Mouse (Mus musculus) midbrain, embryonic 14.5 days (tissue): ENCODE measurements around the gene Ucma. TPM values are rescaled to one million over a fixed set of nuclear protein-coding genes. Genes with fewer than 3 reads are reported as not detected.
"Not testable (repeated sequence)": the region's sequence is repeated elsewhere in the genome, so short reads cannot be mapped to it uniquely, and the experiment has no call there.

Source experiments
- ATAC-seq: fragments of 200-750 bp; cut with Nextera tagmentation; 2 replicates; pipeline ENCODE4 v1.8.0; 2017; ENCODE audit warnings: moderate number of reproducible peaks, moderate library complexity; ENCODE audit not compliant: low FRiP score, low TSS enrichment
- DNase-seq: peaks from one replicate; pipeline ENCODE4 v3.0.0-alpha.2; 2015
- H3K27ac ChIP-seq: fragments of 300-500 bp; sonication (generic); replicated peaks from 2 replicates; pipeline ENCODE4 v1.5.1; 2014; ENCODE audit warnings: mild to moderate bottlenecking, low read depth, low read length, moderate library complexity
- H3K27me3 ChIP-seq: fragments of 300-500 bp; sonication (generic); 2 replicates; pipeline ENCODE4 v1.6.1; 2014; ENCODE audit warnings: low read length, control low read depth, mixed read lengths; ENCODE audit not compliant: control insufficient read depth, insufficient read depth
- H3K36me3 ChIP-seq: fragments of 300-500 bp; sonication (generic); 2 replicates; pipeline ENCODE4 v1.6.1; 2014; ENCODE audit warnings: low read length, control low read depth; ENCODE audit not compliant: control insufficient read depth, insufficient read depth
- H3K4me1 ChIP-seq: fragments of 300-500 bp; sonication (generic); 2 replicates; pipeline ENCODE4 v1.6.1; 2014; ENCODE audit warnings: mild to moderate bottlenecking, antibody characterized with exemption, low read length, control low read depth; ENCODE audit not compliant: control insufficient read depth, insufficient read depth
- H3K4me2 ChIP-seq: fragments of 300-500 bp; sonication (generic); 2 replicates; pipeline ENCODE4 v1.6.1; 2014; ENCODE audit warnings: mild to moderate bottlenecking, low read length, moderate library complexity
- H3K4me3 ChIP-seq: fragments of 300-500 bp; sonication (generic); replicated peaks from 2 replicates; pipeline ENCODE4 v1.5.1; 2014; ENCODE audit warnings: low read depth, low read length
- H3K9ac ChIP-seq: fragments of 300-500 bp; sonication (generic); replicated peaks from 2 replicates; pipeline ENCODE4 v1.6.1; 2014; ENCODE audit warnings: mild to moderate bottlenecking, low read length, moderate library complexity
- H3K9me3 ChIP-seq: fragments of 300-500 bp; sonication (generic); 2 replicates; pipeline ENCODE4 v1.6.1; 2016; ENCODE audit warnings: low read length, control low read depth, mixed read lengths; ENCODE audit not compliant: control insufficient read depth
- WGBS: fragments of 180-500 bp; shearing (Covaris S2); extraction: QIAGEN DNeasy Blood & Tissue Kit; methylation state at CpG from one replicate; pipeline ENCODE4 v1.1.7; 2014; 5-methylcytosine and 5-hydroxymethylcytosine counted together
- polyA plus RNA-seq: library from polyadenylated mRNA; unstranded; fragments of >200 nt; fragmentation: Nextera tagmentation; extraction: Ambion mirVana; gene quantifications from 2 replicates; pipeline ENCODE4 v1.2.1, GENCODE M21; 2014

Ucma gene
- polyA plus RNA-seq, result 0.71 and 1.5 TPM in 2 replicates

- no peak within 1 kb of the TSS for H3K4me2 ChIP-seq
- DNase-seq (no peak), ATAC-seq (no peak)
- H3K27me3 ChIP-seq, result no peaks in the 10 kb centered on the region
- no peak within 1 kb of the TSS for H3K9ac ChIP-seq
- no peaks in the 10 kb centered on the region for H3K9me3 ChIP-seq
- WGBS, result 76% methylated on average over 5 of the region's 5 CpGs
- H3K4me1 ChIP-seq, result no peaks in the 10 kb centered on the region
- no peak within 1 kb of the TSS for H3K4me3 ChIP-seq
- H3K36me3 ChIP-seq, result no peaks in the 10 kb centered on the region
- H3K27ac ChIP-seq, result no peak within 1 kb of the TSS
These were observed at the start of gene Ucma for GRCm38 (mm10) chr2:4975807-4976206. Gene Ucma, plus strand, starts transcription at chr2:4976122.

GRCm38 (mm10) chr2:4927391-4927790 is 48.5 kb upstream of the Ucma start:
- H3K4me2 ChIP-seq, result no peak overlapping the region
- no peaks in the 10 kb centered on the region for H3K4me1 ChIP-seq
- no peak for ATAC-seq
- no peak for DNase-seq
- peaks cover 3% of the 10 kb centered on the region; the same call in 1 of the 2 replicates for H3K36me3 ChIP-seq
- no peaks in the 10 kb centered on the region for H3K9me3 ChIP-seq
- no peak overlapping the region for H3K9ac ChIP-seq
- no peak overlapping the region for H3K4me3 ChIP-seq
- WGBS, result 91% methylated on average over 3 of the region's 3 CpGs
- H3K27ac ChIP-seq, result no peak overlapping the region
- no peaks in the 10 kb centered on the region for H3K27me3 ChIP-seq

- H3K27ac ChIP-seq, result no peak overlapping the region
- 95% methylated on average over 2 of the region's 2 CpGs for WGBS
- ATAC-seq, result no peak
- no peaks in the 10 kb centered on the region for H3K9me3 ChIP-seq
- no peaks in the 10 kb centered on the region for H3K4me1 ChIP-seq
- peaks cover 3% of the 10 kb centered on the region; the same call in 1 of the 2 replicates for H3K36me3 ChIP-seq
- no peak overlapping the region for H3K4me3 ChIP-seq
- no peaks in the 10 kb centered on the region for H3K27me3 ChIP-seq
- H3K4me2 ChIP-seq, result no peak overlapping the region
- DNase-seq, result no peak
- H3K9ac ChIP-seq, result no peak overlapping the region
These were observed 46.7 kb upstream of the Ucma start for GRCm38 (mm10) chr2:4929230-4929629.

GRCm38 (mm10) chr2:4934516-4934915 is 41.4 kb upstream of the Ucma start:
- Histone ChIP-seq H3K9ac (no peak overlapping the region), H3K4me1 (no peaks in the 10 kb centered on the region), H3K4me2 (no peak overlapping the region), H3K9me3 (no peaks in the 10 kb centered on the region), H3K4me3 (no peak overlapping the region), H3K36me3 (peaks cover 9% of the 10 kb centered on the region; the same call in 1 of the 2 replicates), H3K27ac (no peak overlapping the region), H3K27me3 (no peaks in the 10 kb centered on the region)
- DNase-seq (no peak), ATAC-seq (no peak)
- WGBS, result 90% methylated on average over 9 of the region's 9 CpGs

GRCm38 (mm10) chr2:4937931-4938330 is 38.0 kb upstream of the Ucma start:
- no peak overlapping the region for H3K4me3 ChIP-seq

GRCm38 (mm10) chr2:4940861-4941260 is 35.1 kb upstream of the Ucma start:
- WGBS, result 92% methylated on average over 11 of the region's 11 CpGs
- H3K4me2 ChIP-seq, result no peak overlapping the region
- no peak overlapping the region for H3K27ac ChIP-seq
- H3K36me3 ChIP-seq, result peaks cover 8% of the 10 kb centered on the region; the same call in 1 of the 2 replicates
- ATAC-seq (no peak), DNase-seq (no peak)
- H3K4me3 ChIP-seq, result no peak overlapping the region
- H3K4me1 ChIP-seq, result no peaks in the 10 kb centered on the region
- no peaks in the 10 kb centered on the region for H3K27me3 ChIP-seq
- no peaks in the 10 kb centered on the region for H3K9me3 ChIP-seq
- H3K9ac ChIP-seq, result no peak overlapping the region

More at GRCm38 (mm10) chr2:4937931-4938330, 38.0 kb upstream of the Ucma start:
- Histone ChIP-seq H3K27ac (no peak overlapping the region), H3K36me3 (peaks cover 9% of the 10 kb centered on the region; the same call in 1 of the 2 replicates), H3K9ac (no peak overlapping the region), H3K9me3 (no peaks in the 10 kb centered on the region), H3K4me1 (no peaks in the 10 kb centered on the region), H3K27me3 (no peaks in the 10 kb centered on the region), H3K4me2 (no peak overlapping the region)
- WGBS, result 93% methylated on average over 7 of the region's 7 CpGs
- DNase-seq (no peak), ATAC-seq (no peak)

- H3K9me3 ChIP-seq, H3K27ac ChIP-seq, DNase-seq, H3K27me3 ChIP-seq, H3K4me3 ChIP-seq, H3K4me1 ChIP-seq, H3K4me2 ChIP-seq, H3K9ac ChIP-seq, H3K36me3 ChIP-seq, ATAC-seq: not testable (repeated sequence)
- 94% methylated on average over 8 of the region's 8 CpGs for WGBS
These were observed 26.2 kb upstream of the Ucma start for GRCm38 (mm10) chr2:4949691-4950090.

- Histone ChIP-seq H3K4me3 (no peak overlapping the region), H3K4me2 (no peak overlapping the region), H3K9ac (no peak overlapping the region), H3K9me3 (no peaks in the 10 kb centered on the region), H3K4me1 (no peaks in the 10 kb centered on the region), H3K27me3 (no peaks in the 10 kb centered on the region), H3K27ac (no peak overlapping the region), H3K36me3 (no peaks in the 10 kb centered on the region)
- DNase-seq, result no peak
- no peak for ATAC-seq
- WGBS, result 87% methylated on average over 2 of the region's 2 CpGs
These were observed 24.9 kb upstream of the Ucma start for GRCm38 (mm10) chr2:4950986-4951385.

- WGBS, result 89% methylated on average over 6 of the region's 6 CpGs
- DNase-seq (no peak), ATAC-seq (no peak)
- Histone ChIP-seq H3K9ac (no peak overlapping the region), H3K4me3 (no peak overlapping the region), H3K9me3 (no peaks in the 10 kb centered on the region), H3K27ac (no peak overlapping the region), H3K4me2 (no peak overlapping the region), H3K4me1 (no peaks in the 10 kb centered on the region), H3K36me3 (no peaks in the 10 kb centered on the region), H3K27me3 (no peaks in the 10 kb centered on the region)
These were observed 21.6 kb upstream of the Ucma start for GRCm38 (mm10) chr2:4954216-4954760.
